Mouse (Mus musculus): ENCODE data around the gene Tmem182.

The Tmem182 gene

DNA sequence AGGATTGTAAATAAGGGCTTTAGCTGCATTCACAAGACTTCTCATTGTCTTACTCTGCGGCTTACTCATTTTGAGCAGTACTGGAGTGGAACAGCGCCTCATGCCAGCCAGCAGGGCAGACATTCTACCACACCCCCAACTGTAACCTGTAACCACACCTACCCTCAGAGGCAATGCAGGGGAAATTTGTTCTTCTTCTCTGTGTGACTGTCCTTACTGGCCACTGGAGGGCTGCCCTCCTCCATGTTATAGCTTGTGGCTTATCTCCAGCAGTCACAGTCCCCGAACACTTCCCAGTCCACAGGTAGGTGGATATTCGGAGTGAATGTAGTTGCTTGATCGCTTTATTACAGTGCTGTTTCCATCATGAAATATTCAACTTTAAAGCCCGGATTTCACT lies 59.6 kb downstream of the Tmem182 start:
- DNase-seq (ENCODE audit: low read depth, low spot score) = no peak

DNA sequence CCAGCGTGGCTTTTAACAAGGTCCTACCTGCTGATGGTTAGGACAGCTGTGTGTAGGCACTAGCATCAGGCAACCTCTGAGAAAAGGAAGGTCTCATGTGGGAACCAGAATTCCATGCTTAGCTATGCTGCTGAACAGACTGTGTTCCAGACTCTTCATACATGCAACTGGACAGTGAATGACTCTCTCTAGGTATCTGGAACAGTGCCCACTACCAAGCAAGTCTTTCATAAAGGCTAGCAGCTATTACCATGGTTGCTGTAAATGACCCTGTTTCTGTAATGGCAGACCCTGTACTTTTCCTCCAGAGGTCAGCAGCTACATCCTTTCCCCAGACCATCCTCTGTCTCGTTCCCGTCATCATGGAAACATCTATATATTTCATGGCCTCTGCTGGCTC lies 61.7 kb downstream of the Tmem182 start:
- no peak for DNase-seq (ENCODE audit: low read depth, low spot score)

DNA sequence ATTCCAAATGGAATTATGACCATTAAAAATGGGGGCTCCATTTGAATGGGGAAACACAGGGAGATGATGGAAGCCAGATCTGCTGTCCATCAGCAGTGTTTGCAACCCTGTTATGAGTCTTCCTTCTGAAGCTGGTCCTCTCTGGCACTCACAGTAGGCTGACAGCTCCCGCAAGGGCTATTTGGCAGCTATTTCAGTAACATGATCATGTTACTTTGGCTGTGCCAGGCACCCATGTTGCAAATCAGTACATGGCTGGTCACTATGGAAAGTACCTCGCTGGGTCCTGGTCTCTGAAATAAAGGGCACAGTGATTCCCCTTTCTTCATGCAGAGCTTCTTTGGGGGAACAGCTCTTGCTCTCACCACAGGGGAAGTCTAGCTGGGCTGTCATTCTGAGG lies 62.2 kb downstream of the Tmem182 start:
- no peak for DNase-seq (ENCODE audit: low read depth, low spot score)

DNA sequence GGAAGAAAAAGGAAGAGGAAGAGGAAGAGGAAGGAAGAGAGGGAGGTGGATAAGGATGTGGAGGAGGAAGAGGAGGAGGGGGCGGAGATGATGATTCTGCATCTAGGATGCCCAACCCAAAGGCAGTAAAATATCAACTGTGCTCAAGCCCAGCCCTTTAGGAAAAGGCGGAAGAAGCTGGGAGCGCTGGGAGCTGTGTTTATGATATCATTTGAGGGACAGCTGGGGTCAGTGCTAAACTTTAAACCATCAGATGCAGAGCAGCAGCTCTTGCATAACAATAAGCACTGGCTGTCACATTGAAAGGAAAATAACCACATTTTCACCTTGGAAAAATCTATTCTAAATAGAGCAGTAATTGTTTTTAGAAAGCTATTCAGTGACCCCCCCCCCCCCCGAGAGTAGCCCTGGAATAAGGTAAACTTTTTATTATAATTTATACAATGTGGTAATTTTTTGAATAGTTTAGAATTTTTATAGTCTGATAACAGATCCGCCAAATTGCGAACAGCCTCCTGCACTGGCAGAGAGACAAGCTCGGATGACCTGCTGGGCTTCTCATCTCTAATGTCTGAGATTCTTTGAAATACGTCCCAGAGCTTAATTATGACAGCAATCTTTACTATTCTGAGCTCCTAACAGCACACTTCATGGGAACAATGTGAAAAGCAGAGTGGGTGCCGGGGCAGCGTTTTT lies 68.5 kb downstream of the Tmem182 start:
- no peak for DNase-seq (ENCODE audit: low read depth, low spot score)

DNA sequence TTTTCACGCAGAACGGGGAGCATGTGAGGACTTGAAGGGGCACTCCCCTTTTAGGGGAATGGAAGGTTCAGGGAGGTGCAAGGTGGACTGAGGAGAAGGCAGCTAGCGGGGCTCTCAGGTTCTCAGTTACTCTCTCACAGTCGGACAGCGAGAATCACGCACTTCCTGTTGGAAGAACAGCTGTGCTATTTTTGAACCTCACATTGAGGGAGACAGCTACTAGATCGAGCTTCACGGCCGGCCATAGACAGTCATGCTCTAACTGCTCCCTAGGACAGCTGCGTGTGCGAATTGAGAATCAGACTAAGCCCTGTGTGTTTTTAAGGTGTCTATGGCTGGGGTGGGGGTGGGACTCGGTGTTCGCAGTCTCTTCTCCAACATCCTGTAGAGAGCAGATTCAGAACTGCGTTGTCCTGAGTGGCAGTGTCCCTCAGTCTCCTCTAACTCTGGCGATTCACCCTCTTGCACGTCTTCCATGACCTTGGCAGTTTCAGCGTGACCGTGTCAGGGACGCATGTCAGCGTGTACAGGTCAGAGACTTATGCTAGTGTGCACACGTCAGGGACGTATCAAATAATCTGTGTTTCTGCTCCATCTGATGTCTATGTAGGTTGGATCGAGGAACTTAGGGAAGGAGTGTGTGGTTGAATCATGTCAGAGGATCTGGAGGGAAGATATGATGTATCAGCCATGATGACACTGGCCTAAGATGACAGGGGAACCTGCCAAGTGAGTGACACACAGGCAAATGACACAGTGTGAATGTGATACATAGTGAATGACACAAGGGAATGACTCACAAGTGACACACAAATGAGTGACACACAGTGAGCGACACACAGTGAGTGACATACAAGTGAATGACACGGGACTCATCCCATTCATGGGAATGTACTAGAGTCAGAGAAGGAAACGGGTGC lies 69.3 kb downstream of the Tmem182 start:
- DNase-seq (ENCODE audit: low read depth, low spot score) = no peak

DNA sequence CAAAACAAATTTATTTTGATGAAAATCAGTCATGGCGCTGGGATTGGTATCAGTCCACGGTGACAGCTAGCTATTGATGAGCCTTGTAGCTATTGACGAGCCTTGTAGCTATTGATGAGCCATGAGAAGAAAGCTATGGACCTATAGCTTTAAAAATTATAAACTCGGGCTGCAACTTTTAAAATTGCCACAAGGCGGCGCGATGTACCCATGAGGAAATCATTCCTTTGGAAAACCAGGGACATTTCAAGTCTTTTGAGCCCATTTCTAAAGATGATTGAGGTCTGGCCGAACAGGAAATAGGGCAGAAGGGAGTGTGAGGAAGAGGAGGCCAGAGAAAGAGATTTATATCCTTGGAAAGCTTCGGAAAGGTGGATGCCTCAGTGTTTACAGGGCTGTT lies 73.7 kb downstream of the Tmem182 start:
- DNase-seq (ENCODE audit: low read depth, low spot score) = peak; percentile 61

DNA sequence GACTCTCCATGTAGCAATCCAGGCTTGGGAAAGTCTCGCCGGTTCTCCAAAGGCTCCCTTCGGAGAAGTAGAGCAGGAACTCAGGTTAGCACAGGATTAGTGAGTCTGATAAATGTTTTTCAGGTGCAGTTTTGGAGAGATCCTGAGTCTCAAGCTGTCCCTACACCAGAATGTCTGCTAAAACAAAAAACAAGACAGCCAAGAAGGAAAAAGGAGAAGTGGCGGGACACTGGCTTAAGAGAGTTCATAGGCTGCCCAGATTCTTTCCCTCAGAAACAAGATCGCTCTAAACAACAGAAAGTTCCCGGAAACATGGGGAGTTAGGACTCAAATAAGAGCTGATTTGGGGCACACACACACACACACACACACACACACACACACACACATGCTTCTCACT lies 74.1 kb downstream of the Tmem182 start:
- no peak for DNase-seq (ENCODE audit: low read depth, low spot score)

DNA sequence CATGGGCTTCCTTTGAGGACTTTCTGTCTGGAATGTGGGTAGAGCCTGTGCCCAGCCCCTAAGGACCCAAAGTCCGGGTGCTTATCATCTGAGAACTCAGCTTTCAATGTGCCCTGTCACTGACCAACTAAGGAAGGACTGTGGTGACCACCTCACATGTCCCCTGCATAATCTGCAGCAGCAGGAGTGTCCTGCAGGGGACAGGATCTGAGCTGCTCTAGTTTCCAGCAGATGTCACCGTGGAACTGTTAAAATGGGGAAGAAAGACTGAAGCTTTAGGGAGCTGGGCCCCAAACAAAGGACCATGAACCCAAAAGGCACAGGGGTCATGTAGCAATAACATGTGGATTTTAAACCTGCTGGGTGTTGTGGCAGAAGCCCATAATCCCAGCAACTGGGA lies 75.1 kb downstream of the Tmem182 start:
- DNase-seq (ENCODE audit: low read depth, low spot score) = no peak

DNA sequence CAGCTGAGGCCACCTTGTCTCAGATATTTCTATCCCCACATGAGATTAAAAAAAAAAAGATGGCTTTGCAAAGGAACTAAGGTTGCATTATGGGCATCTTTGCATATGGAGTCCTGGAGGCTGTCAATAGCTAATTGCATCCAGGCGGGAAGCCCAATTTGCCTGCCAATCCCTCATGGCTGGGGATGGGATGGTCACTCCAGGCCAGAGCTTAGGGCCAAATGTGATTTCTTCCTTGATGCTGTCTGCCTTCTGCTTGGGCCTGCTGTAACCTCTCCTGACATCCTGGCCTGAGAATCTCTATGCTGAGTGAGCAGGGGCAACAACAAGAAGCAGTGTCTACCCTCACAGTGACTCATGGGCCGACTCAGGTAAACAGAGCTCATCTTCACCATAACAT lies 78.5 kb downstream of the Tmem182 start:
- DNase-seq (ENCODE audit: low read depth, low spot score) = no peak

DNA sequence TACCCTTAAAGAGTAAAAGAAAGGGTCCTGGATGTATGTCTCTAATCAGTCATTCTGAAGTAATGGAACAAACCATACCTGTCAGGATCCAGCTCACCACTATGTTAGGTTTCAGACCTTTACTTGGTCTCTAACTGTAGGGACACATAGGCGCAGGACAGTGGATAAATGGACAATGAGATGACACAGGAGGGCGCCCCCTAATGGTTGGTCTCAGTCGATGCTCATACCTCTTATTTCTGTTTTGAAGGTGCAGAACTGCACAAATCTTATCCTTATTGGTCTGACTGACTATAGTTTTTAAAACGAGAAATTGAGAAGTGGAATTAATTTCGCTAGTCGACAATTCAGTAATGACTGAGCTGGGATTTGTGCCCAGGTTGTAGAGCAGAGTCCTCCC lies 79.5 kb downstream of the Tmem182 start:
- peak; percentile 25 for DNase-seq (ENCODE audit: low read depth, low spot score)

DNA sequence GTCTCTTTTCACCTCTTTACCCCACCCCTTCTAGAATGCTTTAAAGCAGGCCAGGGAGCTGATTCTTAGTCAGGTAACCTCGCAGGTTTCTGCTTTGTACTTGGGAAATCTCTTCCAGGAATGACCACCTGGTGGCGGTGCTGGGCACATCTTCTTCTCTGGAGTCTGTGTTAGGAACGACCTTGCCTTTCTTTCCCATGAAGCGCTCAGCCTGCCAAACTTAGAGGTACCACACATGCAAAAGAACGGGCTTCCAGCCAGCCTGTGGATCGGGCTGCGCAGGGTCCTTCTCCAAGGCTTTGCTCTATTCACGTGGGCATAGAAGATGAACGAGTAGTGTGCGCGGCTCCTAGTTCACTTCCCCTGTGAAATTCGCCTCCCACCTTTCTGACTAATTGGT lies 82.3 kb downstream of the Tmem182 start:
- peak; percentile 77 for DNase-seq (ENCODE audit: low read depth, low spot score)

DNA sequence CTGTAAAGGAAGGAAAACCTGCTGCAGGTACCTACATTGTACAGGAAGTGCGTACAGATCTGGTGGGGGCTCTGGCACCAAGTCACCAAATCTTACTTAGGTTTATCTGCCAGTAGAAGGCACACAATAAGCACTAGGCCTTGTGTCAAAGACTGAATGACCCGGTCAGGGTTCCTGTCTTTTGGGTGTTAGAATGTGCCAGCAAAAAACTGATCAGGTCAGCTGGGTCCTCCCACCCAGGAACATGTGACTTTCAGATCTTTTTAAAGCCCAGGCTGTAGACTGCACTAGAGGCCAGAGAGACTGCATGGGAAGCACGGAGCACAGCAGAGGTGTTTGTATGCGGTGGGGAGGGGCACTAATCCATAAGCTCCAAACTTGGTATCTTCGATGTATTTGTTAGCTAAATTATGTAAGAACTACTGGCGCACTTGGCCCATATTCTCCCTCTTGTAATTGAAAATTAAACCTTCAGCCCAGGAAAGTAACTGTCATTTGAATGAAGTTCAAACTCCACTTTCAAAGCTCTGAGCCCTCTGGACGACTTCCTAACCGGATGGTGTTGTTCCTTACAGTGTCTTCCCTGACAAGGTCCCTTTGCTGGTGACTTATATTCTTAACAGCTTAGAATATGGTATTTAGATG lies 83.1 kb downstream of the Tmem182 start:
- DNase-seq (ENCODE audit: low read depth, low spot score) = no peak

DNA sequence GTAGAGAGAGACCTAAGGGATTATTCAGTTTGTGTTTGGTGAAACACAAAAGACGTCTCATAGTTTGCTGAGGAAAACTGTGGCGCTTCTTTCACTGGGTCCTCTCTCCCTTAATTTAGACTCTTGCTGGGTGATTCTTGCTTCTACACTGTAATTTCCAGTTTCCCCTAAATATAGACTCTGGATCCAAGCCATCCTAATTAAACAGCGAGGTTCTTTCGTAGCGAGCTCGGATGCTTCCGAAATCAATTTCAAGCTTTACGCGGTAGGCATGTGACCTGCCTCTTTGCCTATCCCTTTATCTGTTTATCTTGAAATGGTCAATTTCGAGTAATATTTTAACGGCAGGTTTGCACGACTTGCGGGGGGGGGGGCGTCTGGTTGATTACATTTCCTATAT lies 84.2 kb downstream of the Tmem182 start:
- no peak for DNase-seq (ENCODE audit: low read depth, low spot score)

DNA sequence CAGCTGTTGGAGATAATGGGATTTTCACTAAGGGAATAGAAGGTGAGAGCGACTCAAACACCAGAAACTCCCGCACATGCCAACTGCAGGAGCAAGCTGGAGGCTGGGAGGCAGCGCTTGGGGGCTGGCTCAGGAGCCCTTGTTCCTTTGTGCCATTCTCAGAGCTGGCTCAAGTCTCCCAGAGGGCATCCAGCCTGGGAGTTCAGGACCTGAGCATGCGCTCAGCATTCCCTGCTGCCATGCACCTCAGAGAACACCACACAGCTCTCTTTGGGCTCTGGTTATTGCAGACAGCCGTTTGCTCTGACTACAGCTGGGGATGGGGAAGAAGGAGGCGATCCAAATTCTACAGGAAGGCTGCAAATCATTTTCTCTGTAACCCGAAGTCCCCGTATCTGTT lies 84.8 kb downstream of the Tmem182 start:
- no peak for DNase-seq (ENCODE audit: low read depth, low spot score)

DNA sequence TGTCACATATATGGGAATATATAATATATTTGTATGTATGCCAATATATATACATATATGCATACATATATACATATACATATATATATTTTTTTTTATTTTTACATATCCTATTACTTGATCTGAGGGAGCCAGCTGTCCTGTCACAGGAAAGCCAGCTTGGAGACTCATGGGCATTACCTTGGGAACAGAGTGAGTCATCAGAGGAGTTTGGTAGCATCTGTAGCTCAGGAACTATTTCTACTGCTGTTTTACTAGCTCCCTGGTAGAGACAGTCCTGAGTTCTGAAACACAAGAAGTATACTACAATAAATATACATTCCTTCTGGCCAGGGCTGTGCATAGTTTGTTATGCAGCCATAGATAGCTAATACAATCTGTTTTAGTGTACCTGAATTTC lies 98.3 kb downstream of the Tmem182 start:
- no peak for DNase-seq (ENCODE audit: low read depth, low spot score)
